Mouse (Mus musculus): Measurements from ENCODE around the gene Spice1. TPM values are rescaled to one million over a fixed set of nuclear protein-coding genes. Genes with fewer than 3 reads are reported as not detected.
A peak's percentile ranks its signal among the peaks of the same experiment; 100 is the strongest.

The Spice1 gene
- total and polyA plus RNA-seq, 2 experiments from 2014 or later, result 6.0 to 8.4 TPM

GRCm38 (mm10) chr16:44421735-44422134, 74.8 kb downstream of the Spice1 start:
- Histone ChIP-seq H3K4me2 (ENCODE audit: low read depth, low read length) (no peak overlapping the region), H3K27me3 (ENCODE audit: control insufficient read depth, insufficient read depth, low read length) (no peaks in the 10 kb centered on the region), H3K27ac (ENCODE audit: low read depth) (no peak overlapping the region), H3K9ac (replicated peaks; ENCODE audit: low read depth, low read length) (no peak overlapping the region), H3K4me3 (ENCODE audit: low read depth, low read length) (no peak overlapping the region), H3K4me1 (ENCODE audit: control insufficient read depth, insufficient read depth) (no peaks in the 10 kb centered on the region), H3K36me3 (replicated peaks; ENCODE audit: control insufficient read depth, insufficient read depth, low read length) (no peaks in the 10 kb centered on the region), H3K9me3 (replicated peaks; ENCODE audit: control insufficient read depth, low read length) (no peaks in the 10 kb centered on the region)
- no peak for ATAC-seq (ENCODE audit: insufficient read depth, low read depth)
- no peak for DNase-seq (ENCODE audit: low spot score)
- no peak for TF ChIP-seq EP300 (IDR thresholded peaks at IDR 0.05; ENCODE audit: low read depth)
- no peak for TF ChIP-seq CTCF (IDR thresholded peaks at IDR 0.05; ENCODE audit: low read depth)
- 78% methylated on average over 8 of the region's 8 CpGs for WGBS

GRCm38 (mm10) chr16:44423499-44423898, 76.6 kb downstream of the Spice1 start:
- Histone ChIP-seq H3K27ac (ENCODE audit: low read depth) (no peak overlapping the region), H3K4me2 (ENCODE audit: low read depth, low read length) (no peak overlapping the region), H3K27me3 (ENCODE audit: control insufficient read depth, insufficient read depth, low read length) (no peaks in the 10 kb centered on the region), H3K9me3 (replicated peaks; ENCODE audit: control insufficient read depth, low read length) (no peaks in the 10 kb centered on the region), H3K4me1 (ENCODE audit: control insufficient read depth, insufficient read depth) (no peaks in the 10 kb centered on the region), H3K4me3 (ENCODE audit: low read depth, low read length) (no peak overlapping the region), H3K36me3 (replicated peaks; ENCODE audit: control insufficient read depth, insufficient read depth, low read length) (no peaks in the 10 kb centered on the region), H3K9ac (replicated peaks; ENCODE audit: low read depth, low read length) (no peak overlapping the region)
- no peak for ATAC-seq (ENCODE audit: insufficient read depth, low read depth)
- no peak for DNase-seq (ENCODE audit: low spot score)
- 20% methylated on average over 3 of the region's 3 CpGs for WGBS
- TF ChIP-seq CTCF (IDR thresholded peaks at IDR 0.05; ENCODE audit: low read depth), result no peak

GRCm38 (mm10) chr16:44428456-44428855, 81.5 kb downstream of the Spice1 start:
- no peak overlapping the region for H3K27ac ChIP-seq (ENCODE audit: low read depth)
- TF ChIP-seq CTCF (IDR thresholded peaks at IDR 0.05; ENCODE audit: low read depth), result no peak
- TF ChIP-seq EP300 (IDR thresholded peaks at IDR 0.05; ENCODE audit: low read depth), result no peak
- no peak for ATAC-seq (ENCODE audit: insufficient read depth, low read depth)

GRCm38 (mm10) chr16:44430021-44430420, 83.1 kb downstream of the Spice1 start:
- TF ChIP-seq CTCF (IDR thresholded peaks at IDR 0.05; ENCODE audit: low read depth), result no peak
- no peak for TF ChIP-seq EP300 (IDR thresholded peaks at IDR 0.05; ENCODE audit: low read depth)
- no peak for ATAC-seq (ENCODE audit: insufficient read depth, low read depth)
- no peak overlapping the region for H3K4me2 ChIP-seq (ENCODE audit: low read depth, low read length)

More at GRCm38 (mm10) chr16:44428456-44428855, 81.5 kb downstream of the Spice1 start:
- Histone ChIP-seq H3K4me3 (ENCODE audit: low read depth, low read length) (no peak overlapping the region), H3K9me3 (replicated peaks; ENCODE audit: control insufficient read depth, low read length) (no peaks in the 10 kb centered on the region), H3K36me3 (replicated peaks; ENCODE audit: control insufficient read depth, insufficient read depth, low read length) (no peaks in the 10 kb centered on the region), H3K4me1 (ENCODE audit: control insufficient read depth, insufficient read depth) (no peaks in the 10 kb centered on the region), H3K27me3 (ENCODE audit: control insufficient read depth, insufficient read depth, low read length) (no peaks in the 10 kb centered on the region), H3K4me2 (ENCODE audit: low read depth, low read length) (no peak overlapping the region), H3K9ac (replicated peaks; ENCODE audit: low read depth, low read length) (no peak overlapping the region)
- DNase-seq (ENCODE audit: low spot score), result no peak
- WGBS, result 53% methylated on average over 5 of the region's 5 CpGs

GRCm38 (mm10) chr16:44434931-44435330, 88.0 kb downstream of the Spice1 start:
- WGBS, result 64% methylated on average over 7 of the region's 7 CpGs
- Histone ChIP-seq H3K4me1 (ENCODE audit: control insufficient read depth, insufficient read depth) (no peaks in the 10 kb centered on the region), H3K9me3 (replicated peaks; ENCODE audit: control insufficient read depth, low read length) (no peaks in the 10 kb centered on the region), H3K4me2 (ENCODE audit: low read depth, low read length) (no peak overlapping the region), H3K4me3 (ENCODE audit: low read depth, low read length) (no peak overlapping the region), H3K9ac (replicated peaks; ENCODE audit: low read depth, low read length) (no peak overlapping the region), H3K27me3 (ENCODE audit: control insufficient read depth, insufficient read depth, low read length) (no peaks in the 10 kb centered on the region), H3K36me3 (replicated peaks; ENCODE audit: control insufficient read depth, insufficient read depth, low read length) (no peaks in the 10 kb centered on the region), H3K27ac (ENCODE audit: low read depth) (no peak overlapping the region)
- DNase-seq (ENCODE audit: low spot score) (no peak), ATAC-seq (ENCODE audit: insufficient read depth, low read depth) (no peak)
- no peak for TF ChIP-seq EP300 (IDR thresholded peaks at IDR 0.05; ENCODE audit: low read depth)
- no peak for TF ChIP-seq CTCF (IDR thresholded peaks at IDR 0.05; ENCODE audit: low read depth)

More at GRCm38 (mm10) chr16:44430021-44430420, 83.1 kb downstream of the Spice1 start:
- Histone ChIP-seq H3K4me3 (ENCODE audit: low read depth, low read length) (no peak overlapping the region), H3K36me3 (replicated peaks; ENCODE audit: control insufficient read depth, insufficient read depth, low read length) (no peaks in the 10 kb centered on the region), H3K9ac (replicated peaks; ENCODE audit: low read depth, low read length) (no peak overlapping the region), H3K27ac (ENCODE audit: low read depth) (no peak overlapping the region), H3K9me3 (replicated peaks; ENCODE audit: control insufficient read depth, low read length) (no peaks in the 10 kb centered on the region), H3K4me1 (ENCODE audit: control insufficient read depth, insufficient read depth) (no peaks in the 10 kb centered on the region), H3K27me3 (ENCODE audit: control insufficient read depth, insufficient read depth, low read length) (no peaks in the 10 kb centered on the region)
- no peak for DNase-seq (ENCODE audit: low spot score)
- WGBS, result 54% methylated on average over 7 of the region's 7 CpGs

- H3K9ac ChIP-seq (replicated peaks; ENCODE audit: low read depth, low read length), result no peak overlapping the region
- H3K27me3 ChIP-seq (ENCODE audit: control insufficient read depth, insufficient read depth, low read length), result no peaks in the 10 kb centered on the region
- no peak overlapping the region for H3K27ac ChIP-seq (ENCODE audit: low read depth)
- no peaks in the 10 kb centered on the region for H3K36me3 ChIP-seq (replicated peaks; ENCODE audit: control insufficient read depth, insufficient read depth, low read length)
- H3K4me3 ChIP-seq (ENCODE audit: low read depth, low read length), result no peak overlapping the region
- 54% methylated on average over 4 of the region's 4 CpGs for WGBS
- TF ChIP-seq EP300 (IDR thresholded peaks at IDR 0.05; ENCODE audit: low read depth), result no peak
- peak; percentile 39 for TF ChIP-seq CTCF (IDR thresholded peaks at IDR 0.05; ENCODE audit: low read depth)
- no peak for DNase-seq (ENCODE audit: low spot score)
- no peaks in the 10 kb centered on the region for H3K4me1 ChIP-seq (ENCODE audit: control insufficient read depth, insufficient read depth)
- no peaks in the 10 kb centered on the region for H3K9me3 ChIP-seq (replicated peaks; ENCODE audit: control insufficient read depth, low read length)
- ATAC-seq (ENCODE audit: insufficient read depth, low read depth), result no peak
- H3K4me2 ChIP-seq (ENCODE audit: low read depth, low read length), result no peak overlapping the region
Observed at GRCm38 (mm10) chr16:44435481-44435880, 88.6 kb downstream of the Spice1 start.

Other genes with a start within 250 kb of the Spice1 start
- gene Atp6v1a, start 207.4 kb upstream of the Spice1 start, total RNA-seq (2014; rRNA removed; ENCODE audit: low replicate concordance), result 39.2 and 39.4 TPM in 2 replicates
- gene Atp6v1a, start 207.4 kb upstream of the Spice1 start, polyA plus RNA-seq (2015; fragmentation: Nextera tagmentation; extraction: Ambion mirVana), result 22.3 TPM in 2 replicates
- 8.5 and 19.9 TPM in 2 replicates for gene Naa50, start 207.3 kb upstream of the Spice1 start, total RNA-seq (2014; rRNA removed; ENCODE audit: low replicate concordance)
- gene Naa50, start 207.3 kb upstream of the Spice1 start, polyA plus RNA-seq (2015; fragmentation: Nextera tagmentation; extraction: Ambion mirVana), result 50.1 and 57.6 TPM in 2 replicates
- 9.6 and 9.9 TPM in 2 replicates for gene Usf3, start 173.9 kb upstream of the Spice1 start, total RNA-seq (2014; rRNA removed; ENCODE audit: low replicate concordance)
- 1.1 and 1.4 TPM in 2 replicates for gene Usf3, start 173.9 kb upstream of the Spice1 start, polyA plus RNA-seq (2015; fragmentation: Nextera tagmentation; extraction: Ambion mirVana)
- gene Sidt1, start 13.9 kb upstream of the Spice1 start, total RNA-seq (2014; rRNA removed; ENCODE audit: low replicate concordance), result 0.39 TPM in 1 of 2 replicates, not detected in the other
- 0.05 and 0.10 TPM in 2 replicates for gene Sidt1, start 13.9 kb upstream of the Spice1 start, polyA plus RNA-seq (2015; fragmentation: Nextera tagmentation; extraction: Ambion mirVana)
- not detected in 2 replicates for gene Cfap44, start 47.7 kb downstream of the Spice1 start, total RNA-seq (2014; rRNA removed; ENCODE audit: low replicate concordance)
- gene Cfap44, start 47.7 kb downstream of the Spice1 start, polyA plus RNA-seq (2015; fragmentation: Nextera tagmentation; extraction: Ambion mirVana), result 0.37 TPM in 1 of 2 replicates, not detected in the other
- 9.8 TPM in 2 replicates for gene Boc, start 211.8 kb downstream of the Spice1 start, total RNA-seq (2014; rRNA removed; ENCODE audit: low replicate concordance)
- gene Boc, start 211.8 kb downstream of the Spice1 start, polyA plus RNA-seq (2015; fragmentation: Nextera tagmentation; extraction: Ambion mirVana), result 2.6 and 3.1 TPM in 2 replicates

Measured in heart, postnatal 0 days (tissue).